Mouse (Mus musculus) heart, postnatal 0 days (tissue): ENCODE data around the gene Magoh. TPM values are rescaled to one million over a fixed set of nuclear protein-coding genes. Genes with fewer than 3 reads are reported as not detected.
A peak's percentile ranks its signal among the peaks of the same experiment; 100 is the strongest.

Experiments used
- ATAC-seq: fragments of 200-750 bp; cut with Nextera tagmentation; 2 replicates; pipeline ENCODE4 v1.8.0; 2017; ENCODE audit warnings: low read depth, moderate number of reproducible peaks, moderate library complexity; ENCODE audit not compliant: insufficient read depth
- DNase-seq: peaks from one replicate; pipeline ENCODE4 v3.0.0-alpha.2; 2016; ENCODE audit warnings: low spot score
- H3K27ac ChIP-seq: fragments of 300-500 bp; sonication (generic); 2 replicates; pipeline ENCODE4 v1.5.1; 2014; ENCODE audit warnings: low read depth, mild to moderate bottlenecking
- H3K27me3 ChIP-seq: fragments of 300-500 bp; sonication (generic); 2 replicates; pipeline ENCODE4 v1.6.1; 2014; ENCODE audit warnings: low read length, mixed read lengths; ENCODE audit not compliant: control insufficient read depth, insufficient read depth
- H3K36me3 ChIP-seq: fragments of 300-500 bp; sonication (generic); replicated peaks from 2 replicates; pipeline ENCODE4 v1.6.1; 2014; ENCODE audit warnings: low read length, mixed read lengths; ENCODE audit not compliant: control insufficient read depth, insufficient read depth
- H3K4me1 ChIP-seq: fragments of 300-500 bp; sonication (generic); 2 replicates; pipeline ENCODE4 v1.6.1; 2014; ENCODE audit warnings: antibody characterized with exemption; ENCODE audit not compliant: control insufficient read depth, insufficient read depth
- H3K4me2 ChIP-seq: fragments of 300-500 bp; sonication (generic); 2 replicates; pipeline ENCODE4 v1.6.1; 2014; ENCODE audit warnings: low read depth, mild to moderate bottlenecking, low read length, moderate library complexity
- H3K4me3 ChIP-seq: fragments of 300-500 bp; sonication (generic); 2 replicates; pipeline ENCODE4 v1.5.1; 2014; ENCODE audit warnings: low read depth, low read length
- H3K9ac ChIP-seq: fragments of 300-500 bp; sonication (generic); replicated peaks from 2 replicates; pipeline ENCODE4 v1.6.1; 2014; ENCODE audit warnings: low read depth, low read length, mixed read lengths
- H3K9me3 ChIP-seq: fragments of 300-500 bp; sonication (generic); replicated peaks from 2 replicates; pipeline ENCODE4 v1.6.1; 2016; ENCODE audit warnings: low read length; ENCODE audit not compliant: control insufficient read depth
- CTCF ChIP-seq: IDR thresholded peaks from 2 replicates; pipeline ENCODE4 v1.5.1; 2016; ENCODE audit warnings: antibody characterized with exemption, control low read depth, low read depth
- EP300 ChIP-seq: IDR thresholded peaks from 2 replicates; pipeline ENCODE4 v1.6.1; 2016; ENCODE audit warnings: antibody characterized with exemption, low read depth
- WGBS: fragments of 180-500 bp; shearing (Covaris S2); extraction: QIAGEN DNeasy Blood & Tissue Kit; methylation state at CpG from one replicate; pipeline ENCODE4 v1.1.7; 2014; 5-methylcytosine and 5-hydroxymethylcytosine counted together
- polyA plus RNA-seq: library from polyadenylated mRNA; unstranded; fragments of >200 nt; fragmentation: Nextera tagmentation; extraction: Ambion mirVana; gene quantifications from 2 replicates; pipeline ENCODE4 v1.2.1, GENCODE M21; 2015
- total RNA-seq: library from RNA; depleted of rRNA; stranded (reverse); fragments of >200 nt; gene quantifications from 2 replicates; pipeline ENCODE4 v1.2.3, GENCODE M21; 2014; ENCODE audit warnings: low replicate concordance; rRNA removed

The Magoh gene
- total and polyA plus RNA-seq, 2 experiments from 2014 or later = 61.5 to 86.3 TPM

GRCm38 (mm10) chr4:107923803-107924194, 44.2 kb downstream of the Magoh start:
- 41% methylated on average over 7 of the region's 7 CpGs for WGBS
- H3K4me2 ChIP-seq = peak overlapping the region; percentile 84
- 0 out of 2 replicates have a peak, but pooled peaks have one; percentile 3 for ATAC-seq
- H3K4me1 ChIP-seq = peaks cover 26% of the 10 kb centered on the region
- TF ChIP-seq CTCF (no peak), EP300 (no peak)
- no peaks in the 10 kb centered on the region for H3K36me3 ChIP-seq
- no peak for DNase-seq
- peak overlapping the region; percentile 86; the same call in 1 of the 2 replicates for H3K9ac ChIP-seq
- no peaks in the 10 kb centered on the region for H3K27me3 ChIP-seq
- no peaks in the 10 kb centered on the region for H3K9me3 ChIP-seq
- H3K4me3 ChIP-seq = peak overlapping the region; percentile 86
- H3K27ac ChIP-seq = peak overlapping the region; percentile 90; the same call in 1 of the 2 replicates

- ATAC-seq = no peak
- no peaks in the 10 kb centered on the region for H3K4me1 ChIP-seq
- H3K4me2 ChIP-seq = no peak overlapping the region
- no peaks in the 10 kb centered on the region for H3K9me3 ChIP-seq
- TF ChIP-seq CTCF (no peak), EP300 (no peak)
- H3K9ac ChIP-seq = no peak overlapping the region
- no peak overlapping the region for H3K4me3 ChIP-seq
- no peak for DNase-seq
- WGBS = 55% methylated on average over 2 of the region's 2 CpGs
- H3K36me3 ChIP-seq = no peaks in the 10 kb centered on the region
- H3K27me3 ChIP-seq = no peaks in the 10 kb centered on the region
- no peak overlapping the region for H3K27ac ChIP-seq
These were observed 48.7 kb downstream of the Magoh start for GRCm38 (mm10) chr4:107928269-107928668.

- H3K27ac ChIP-seq = no peak overlapping the region
- H3K9ac ChIP-seq = no peak overlapping the region
- no peaks in the 10 kb centered on the region for H3K36me3 ChIP-seq
- ATAC-seq (no peak), DNase-seq (no peak)
- no peak overlapping the region for H3K4me3 ChIP-seq
- no peaks in the 10 kb centered on the region for H3K27me3 ChIP-seq
- TF ChIP-seq CTCF (no peak), EP300 (no peak)
- H3K4me2 ChIP-seq = no peak overlapping the region
- H3K9me3 ChIP-seq = no peaks in the 10 kb centered on the region
- 68% methylated on average over 2 of the region's 2 CpGs for WGBS
- H3K4me1 ChIP-seq = no peaks in the 10 kb centered on the region
These were observed 49.2 kb downstream of the Magoh start for GRCm38 (mm10) chr4:107928726-107929125.

- DNase-seq = no peak
- no peaks in the 10 kb centered on the region for H3K27me3 ChIP-seq
- TF ChIP-seq CTCF = no peak
- TF ChIP-seq EP300 = no peak
- no peak for ATAC-seq
- no peak overlapping the region for H3K4me2 ChIP-seq
- H3K4me1 ChIP-seq = no peaks in the 10 kb centered on the region
- no peak overlapping the region for H3K4me3 ChIP-seq
- H3K9me3 ChIP-seq = no peaks in the 10 kb centered on the region
- WGBS = 66% methylated on average over 3 of the region's 3 CpGs
- H3K27ac ChIP-seq = no peak overlapping the region
- H3K36me3 ChIP-seq = no peaks in the 10 kb centered on the region
- no peak overlapping the region for H3K9ac ChIP-seq
These were observed 51.9 kb downstream of the Magoh start for GRCm38 (mm10) chr4:107931453-107931852.

- Histone ChIP-seq H3K27me3 (no peaks in the 10 kb centered on the region), H3K9me3 (no peaks in the 10 kb centered on the region), H3K27ac (no peak overlapping the region), H3K36me3 (no peaks in the 10 kb centered on the region), H3K4me3 (no peak overlapping the region), H3K4me1 (no peaks in the 10 kb centered on the region), H3K4me2 (no peak overlapping the region), H3K9ac (no peak overlapping the region)
- TF ChIP-seq CTCF (no peak), EP300 (no peak)
- WGBS = 71% methylated on average over 8 of the region's 8 CpGs
- ATAC-seq = no peak
- DNase-seq = no peak
These were observed 53.7 kb downstream of the Magoh start for GRCm38 (mm10) chr4:107933239-107933638.

GRCm38 (mm10) chr4:107935254-107935653, 55.7 kb downstream of the Magoh start:
- TF ChIP-seq EP300 (no peak), CTCF (no peak)
- ATAC-seq (no peak), DNase-seq (no peak)
- Histone ChIP-seq H3K36me3 (no peaks in the 10 kb centered on the region), H3K9me3 (no peaks in the 10 kb centered on the region), H3K4me3 (no peak overlapping the region), H3K9ac (no peak overlapping the region), H3K27me3 (no peaks in the 10 kb centered on the region), H3K4me2 (no peak overlapping the region), H3K27ac (no peak overlapping the region), H3K4me1 (no peaks in the 10 kb centered on the region)
- WGBS = 60% methylated on average over 3 of the region's 3 CpGs

Other genes with a start within 250 kb of the Magoh start
- not detected in 2 replicates for gene Dmrtb1, start 195.5 kb upstream of the Magoh start, total RNA-seq
- gene Dmrtb1, start 195.5 kb upstream of the Magoh start, polyA plus RNA-seq = not detected in 2 replicates
- 0.43 TPM in 1 of 2 replicates, not detected in the other for gene Lrp8, start 77.5 kb upstream of the Magoh start, total RNA-seq
- 0.49 and 0.57 TPM in 2 replicates for gene Lrp8, start 77.5 kb upstream of the Magoh start, polyA plus RNA-seq
- gene 0610037L13Rik, start 10.1 kb downstream of the Magoh start, total RNA-seq = 42.3 and 46.0 TPM in 2 replicates
- 98.6 and 98.9 TPM in 2 replicates for gene 0610037L13Rik, start 10.1 kb downstream of the Magoh start, polyA plus RNA-seq
- gene Cpt2, start 43.9 kb downstream of the Magoh start, total RNA-seq = 116 and 160 TPM in 2 replicates
- 159 and 166 TPM in 2 replicates for gene Cpt2, start 43.9 kb downstream of the Magoh start, polyA plus RNA-seq
- 0.65 TPM in 1 of 2 replicates, not detected in the other for gene Slc1a7, start 88.6 kb downstream of the Magoh start, total RNA-seq
- gene Slc1a7, start 88.6 kb downstream of the Magoh start, polyA plus RNA-seq = 0.08 and 0.10 TPM in 2 replicates
- 2.3 and 5.0 TPM in 2 replicates for gene Podn, start 216.7 kb downstream of the Magoh start, total RNA-seq
- gene Podn, start 216.7 kb downstream of the Magoh start, polyA plus RNA-seq = 0.53 and 0.92 TPM in 2 replicates